Mouse (Mus musculus): ENCODE results near the gene Dkkl1. TPM values are rescaled to one million over a fixed set of nuclear protein-coding genes. Genes with fewer than 3 reads are reported as not detected.
"Not testable (repeated sequence)": the region's sequence is repeated elsewhere in the genome, so short reads cannot be mapped to it uniquely, and the experiment has no call there.

Gene Dkkl1
- polyA plus RNA-seq, 1 experiment from 2014 or later, result 15.6 TPM

DNA sequence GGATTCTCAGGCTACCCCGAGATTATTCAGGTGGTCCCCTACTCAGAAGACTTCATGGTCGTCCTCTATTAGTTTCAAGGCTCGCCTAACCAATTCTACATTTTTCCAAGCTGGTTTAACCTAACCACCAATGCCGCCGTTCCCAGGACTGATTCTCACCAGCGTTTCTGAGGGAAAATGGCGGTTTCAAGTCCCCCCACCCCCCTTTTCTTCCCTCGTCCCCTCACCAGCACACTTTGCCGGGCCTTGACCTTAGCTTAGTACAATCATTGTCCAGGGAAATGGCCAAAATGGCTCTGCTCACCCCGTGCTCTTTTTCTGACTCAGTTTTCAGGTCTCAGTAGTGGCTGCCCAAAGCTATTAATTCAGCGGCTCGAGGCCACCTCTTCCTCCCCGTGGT is 36.5 kb downstream of the Dkkl1 start:
- H3K27ac ChIP-seq (replicated peaks), result no peak overlapping the region
- ATAC-seq (ENCODE audit: low FRiP score), result no peak
- H3K9me3 ChIP-seq (replicated peaks), result no peaks in the 10 kb centered on the region
- 4% methylated on average over 13 of the region's 13 CpGs for WGBS
- H3K27me3 ChIP-seq (replicated peaks), result peaks cover 87% of the 10 kb centered on the region
- H3K9ac ChIP-seq (replicated peaks), result no peak overlapping the region
- no peak overlapping the region for H3K4me3 ChIP-seq (replicated peaks)
- no peak overlapping the region for H3K4me2 ChIP-seq
- peaks cover 14% of the 10 kb centered on the region for H3K4me1 ChIP-seq
- H3K36me3 ChIP-seq, result no peaks in the 10 kb centered on the region

DNA sequence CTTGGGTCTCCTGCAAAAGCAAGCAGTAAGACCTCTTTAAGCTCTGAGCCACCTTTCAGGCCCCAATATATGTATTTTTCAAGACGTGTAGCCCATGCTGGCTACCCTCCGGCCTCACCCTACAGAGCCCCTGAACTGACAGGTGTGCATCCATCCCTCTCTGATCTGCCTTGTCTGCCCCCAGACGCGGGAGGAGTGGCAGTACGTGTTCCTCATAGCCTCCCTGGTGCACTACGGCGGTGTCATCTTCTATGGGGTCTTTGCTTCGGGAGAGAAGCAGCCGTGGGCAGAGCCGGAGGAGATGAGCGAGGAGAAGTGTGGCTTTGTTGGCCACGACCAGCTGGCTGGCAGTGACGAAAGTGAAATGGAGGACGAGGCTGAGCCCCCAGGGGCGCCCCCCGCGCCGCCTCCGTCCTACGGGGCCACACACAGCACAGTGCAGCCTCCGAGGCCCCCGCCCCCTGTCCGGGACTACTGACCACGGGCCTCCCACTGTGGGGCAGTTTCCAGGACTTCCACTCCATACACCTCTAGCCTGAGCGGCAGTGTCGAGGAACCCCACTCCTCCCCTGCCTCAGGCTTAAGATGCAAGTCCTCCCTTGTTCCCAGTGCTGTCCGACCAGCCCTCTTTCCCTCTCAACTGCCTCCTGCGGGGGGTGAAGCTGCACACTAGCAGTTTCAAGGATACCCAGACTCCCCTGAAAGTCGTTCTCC is 37.2 kb downstream of the Dkkl1 start:
- no peak for ATAC-seq (ENCODE audit: low FRiP score)
- peaks cover 87% of the 10 kb centered on the region for H3K27me3 ChIP-seq (replicated peaks)
- H3K27ac ChIP-seq (replicated peaks), result no peak overlapping the region
- 3% methylated on average over 29 of the region's 29 CpGs for WGBS
- peak overlapping the region; percentile 14; the same call in 1 of the 2 replicates for H3K4me3 ChIP-seq (replicated peaks)
- peaks cover 14% of the 10 kb centered on the region for H3K4me1 ChIP-seq
- no peak overlapping the region for H3K9ac ChIP-seq (replicated peaks)
- H3K9me3 ChIP-seq (replicated peaks), result no peaks in the 10 kb centered on the region
- H3K36me3 ChIP-seq, result no peaks in the 10 kb centered on the region
- H3K4me2 ChIP-seq, result peak overlapping the region; percentile 39

DNA sequence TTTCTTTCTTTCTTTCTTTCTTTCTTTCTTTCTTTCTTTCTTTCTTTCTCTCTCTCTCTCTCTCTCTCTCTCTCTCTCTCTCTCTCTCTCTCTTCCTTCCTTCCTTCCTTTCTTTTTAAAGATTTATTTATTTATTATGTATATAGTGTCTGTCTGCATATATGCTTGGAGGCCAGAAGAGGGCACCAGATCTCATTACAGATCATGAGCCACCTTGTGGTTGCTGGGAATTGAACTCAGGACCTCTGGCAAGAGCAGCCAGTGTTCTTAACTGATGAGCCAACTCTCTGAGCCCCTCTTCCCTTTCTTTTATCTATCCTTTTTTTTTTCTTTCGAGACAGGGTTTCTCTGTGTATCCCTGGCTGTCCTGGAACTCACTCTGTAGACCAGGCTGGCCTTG is 38.2 kb downstream of the Dkkl1 start:
- H3K27me3 ChIP-seq (replicated peaks), result peaks cover 87% of the 10 kb centered on the region
- not testable (repeated sequence) for H3K27ac ChIP-seq (replicated peaks); H3K9ac ChIP-seq (replicated peaks); H3K9me3 ChIP-seq (replicated peaks); H3K4me3 ChIP-seq (replicated peaks); H3K4me2 ChIP-seq; H3K36me3 ChIP-seq; ATAC-seq (ENCODE audit: low FRiP score)
- WGBS, result 70% methylated on average over 1 of the region's 1 CpGs
- H3K4me1 ChIP-seq, result peaks cover 16% of the 10 kb centered on the region

DNA sequence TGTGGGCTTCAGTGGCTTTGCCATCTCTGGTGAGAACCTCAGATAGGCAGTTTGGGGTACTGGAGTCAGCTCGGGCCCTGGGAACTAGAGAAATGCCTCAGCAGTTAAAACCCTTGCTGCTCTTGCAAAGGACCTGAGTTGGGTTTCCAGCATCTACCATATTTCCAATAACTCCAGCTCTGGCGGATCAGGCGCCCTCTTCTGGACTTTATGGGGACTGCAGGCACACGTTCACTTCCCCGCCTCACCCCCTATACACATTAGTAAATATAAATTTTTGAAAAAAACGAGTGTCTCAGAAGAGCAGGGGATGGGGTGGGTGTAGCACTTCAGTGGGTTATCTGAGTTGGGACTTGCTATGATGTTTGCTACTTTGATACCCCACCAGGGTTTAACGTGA is 39.0 kb downstream of the Dkkl1 start:
- H3K4me1 ChIP-seq, result peaks cover 24% of the 10 kb centered on the region
- no peak overlapping the region for H3K27ac ChIP-seq (replicated peaks)
- no peak overlapping the region for H3K4me3 ChIP-seq (replicated peaks)
- no peak overlapping the region for H3K9ac ChIP-seq (replicated peaks)
- no peak overlapping the region for H3K4me2 ChIP-seq
- ATAC-seq (ENCODE audit: low FRiP score), result no peak
- H3K27me3 ChIP-seq (replicated peaks), result peaks cover 87% of the 10 kb centered on the region
- no peaks in the 10 kb centered on the region for H3K36me3 ChIP-seq
- H3K9me3 ChIP-seq (replicated peaks), result no peaks in the 10 kb centered on the region
- 60% methylated on average over 7 of the region's 7 CpGs for WGBS

DNA sequence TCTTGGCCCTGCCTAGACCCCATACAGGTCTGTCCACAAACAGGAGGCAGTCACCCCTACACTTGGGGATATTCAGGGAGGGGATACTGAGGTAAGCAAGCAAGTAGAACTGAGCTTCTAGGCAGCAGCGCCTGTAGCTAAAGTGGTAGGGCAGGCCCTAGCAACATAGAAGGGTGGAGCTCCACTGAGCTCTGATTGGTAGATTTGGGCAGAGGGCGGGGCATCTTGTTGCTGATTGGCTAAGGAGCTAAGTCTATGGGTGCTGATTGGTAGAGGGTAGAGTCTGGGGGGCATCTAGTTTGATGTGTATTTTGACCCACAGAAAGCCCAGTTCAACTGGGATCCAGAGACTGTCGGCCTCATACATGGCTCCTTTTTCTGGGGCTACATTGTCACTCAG is 42.5 kb downstream of the Dkkl1 start:
- H3K9ac ChIP-seq (replicated peaks), result no peak overlapping the region
- no peaks in the 10 kb centered on the region for H3K9me3 ChIP-seq (replicated peaks)
- no peak for ATAC-seq (ENCODE audit: low FRiP score)
- H3K4me3 ChIP-seq (replicated peaks), result no peak overlapping the region
- H3K4me1 ChIP-seq, result peaks cover 15% of the 10 kb centered on the region
- H3K4me2 ChIP-seq, result no peak overlapping the region
- H3K27ac ChIP-seq (replicated peaks), result no peak overlapping the region
- H3K27me3 ChIP-seq (replicated peaks), result peaks cover 87% of the 10 kb centered on the region
- no peaks in the 10 kb centered on the region for H3K36me3 ChIP-seq
- 92% methylated on average over 3 of the region's 3 CpGs for WGBS

DNA sequence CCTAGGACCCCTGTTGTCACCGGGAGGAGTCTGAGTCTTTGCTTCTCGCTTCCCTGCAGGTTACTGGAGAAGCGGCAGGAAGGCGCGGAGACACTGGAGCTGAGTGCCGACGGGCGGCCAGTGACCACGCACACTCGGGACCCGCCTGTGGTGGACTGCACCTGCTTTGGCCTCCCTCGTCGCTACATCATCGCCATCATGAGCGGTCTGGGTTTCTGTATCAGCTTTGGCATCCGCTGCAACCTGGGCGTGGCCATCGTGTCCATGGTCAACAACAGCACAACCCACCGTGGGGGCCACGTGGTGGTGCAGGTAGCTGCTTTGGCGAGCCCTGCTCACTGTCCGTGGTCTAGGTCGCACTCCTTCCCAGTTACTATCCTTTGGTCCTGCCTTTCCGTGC is 43.3 kb downstream of the Dkkl1 start:
- Histone ChIP-seq H3K4me1 (peaks cover 20% of the 10 kb centered on the region), H3K9me3 (replicated peaks) (no peaks in the 10 kb centered on the region), H3K4me3 (replicated peaks) (peak overlapping the region; percentile 17; the same call in 1 of the 2 replicates), H3K36me3 (no peaks in the 10 kb centered on the region), H3K27me3 (replicated peaks) (peaks cover 88% of the 10 kb centered on the region), H3K4me2 (peak overlapping the region; percentile 40), H3K9ac (replicated peaks) (no peak overlapping the region), H3K27ac (replicated peaks) (no peak overlapping the region)
- no peak for ATAC-seq (ENCODE audit: low FRiP score)
- WGBS, result 7% methylated on average over 24 of the region's 24 CpGs

DNA sequence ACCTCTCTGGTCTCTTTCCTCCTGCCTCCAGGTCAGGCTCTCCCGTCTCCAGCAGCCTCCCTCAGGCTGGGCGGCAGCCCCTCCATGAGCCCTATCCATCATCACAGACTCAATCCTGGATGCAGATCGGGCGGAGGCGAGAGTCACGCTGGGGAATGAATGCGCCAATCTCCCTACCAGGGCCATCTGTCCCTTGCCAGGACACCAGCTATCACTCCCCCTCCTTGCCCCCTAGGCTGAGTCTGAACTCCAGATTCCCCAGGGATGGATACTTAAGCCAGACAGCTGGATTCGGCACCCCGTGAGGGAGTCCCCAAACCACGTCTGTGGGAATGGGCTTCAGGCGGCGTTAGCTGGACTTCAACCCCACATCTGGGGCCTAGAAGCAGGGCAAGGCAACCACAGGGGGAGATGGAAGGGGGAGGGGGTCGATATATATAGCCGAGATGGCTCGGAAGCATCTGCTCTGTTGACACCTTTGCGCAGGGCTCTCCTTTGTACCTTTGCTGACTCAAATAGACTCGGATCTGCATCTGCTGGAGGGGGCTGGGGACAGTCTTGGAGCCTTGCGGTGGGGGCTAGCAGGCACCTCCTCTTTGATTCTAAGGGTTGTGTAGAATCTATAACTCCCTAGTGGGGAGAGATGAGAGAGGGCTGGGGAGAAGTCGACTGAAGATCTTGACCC is 44.0 kb downstream of the Dkkl1 start:
- peaks cover 94% of the 10 kb centered on the region for H3K27me3 ChIP-seq (replicated peaks)
- H3K9ac ChIP-seq (replicated peaks), result no peak overlapping the region
- H3K36me3 ChIP-seq, result no peaks in the 10 kb centered on the region
- no peak overlapping the region for H3K27ac ChIP-seq (replicated peaks)
- H3K4me2 ChIP-seq, result no peak overlapping the region
- H3K4me1 ChIP-seq, result peaks cover 22% of the 10 kb centered on the region
- no peaks in the 10 kb centered on the region for H3K9me3 ChIP-seq (replicated peaks)
- WGBS, result 4% methylated on average over 19 of the region's 19 CpGs
- ATAC-seq (ENCODE audit: low FRiP score), result no peak
- H3K4me3 ChIP-seq (replicated peaks), result no peak overlapping the region

DNA sequence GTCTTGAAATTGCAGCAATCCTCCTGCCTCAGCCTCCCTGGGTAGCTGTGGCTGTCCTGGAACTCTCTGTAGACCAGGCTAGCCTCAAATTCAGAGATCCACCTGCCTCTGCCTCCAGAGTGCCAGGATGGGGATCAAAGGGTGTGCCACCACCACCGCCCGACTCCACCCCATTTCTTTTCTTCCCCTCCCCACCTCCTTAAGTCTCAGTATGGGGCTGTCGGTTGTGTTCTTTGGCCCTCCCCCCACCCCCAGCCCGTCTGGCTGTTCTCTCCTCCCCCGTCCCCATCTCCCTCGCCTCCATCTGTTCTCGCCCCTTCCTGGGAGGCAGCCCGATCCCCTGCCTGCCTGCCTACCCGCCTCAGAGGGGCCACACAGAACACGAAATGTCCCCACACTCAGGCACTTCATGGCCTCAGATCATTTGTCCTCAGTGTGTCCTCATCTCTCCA is 45.0 kb downstream of the Dkkl1 start:
- H3K9me3 ChIP-seq (replicated peaks), result no peaks in the 10 kb centered on the region
- no peak overlapping the region for H3K27ac ChIP-seq (replicated peaks)
- no peak for ATAC-seq (ENCODE audit: low FRiP score)
- peaks cover 30% of the 10 kb centered on the region for H3K4me1 ChIP-seq
- no peak overlapping the region for H3K4me3 ChIP-seq (replicated peaks)
- H3K27me3 ChIP-seq (replicated peaks), result peaks cover 95% of the 10 kb centered on the region
- no peak overlapping the region for H3K4me2 ChIP-seq
- no peak overlapping the region for H3K9ac ChIP-seq (replicated peaks)
- H3K36me3 ChIP-seq, result no peaks in the 10 kb centered on the region
- 30% methylated on average over 10 of the region's 10 CpGs for WGBS

DNA sequence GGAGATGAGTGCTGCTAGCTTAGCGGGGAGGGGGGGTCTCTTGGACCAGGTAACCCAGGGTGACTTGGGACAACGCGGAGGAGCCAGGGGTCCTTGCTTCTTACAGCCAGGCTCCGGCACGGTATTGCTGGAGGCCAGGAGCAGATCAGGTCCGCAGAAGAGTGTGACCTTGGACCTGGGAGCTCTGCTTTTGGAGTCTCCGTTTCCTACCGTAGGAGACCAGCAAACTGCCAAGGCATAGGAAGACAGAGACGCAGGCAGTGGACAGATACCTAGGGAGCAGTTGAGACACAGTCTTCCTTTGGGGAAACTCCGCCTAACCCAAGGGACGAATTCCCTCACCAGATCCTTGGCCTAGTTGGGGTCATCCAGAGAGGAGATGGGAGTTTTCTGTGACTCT is 46.2 kb downstream of the Dkkl1 start:
- Histone ChIP-seq H3K27me3 (replicated peaks) (peaks cover 83% of the 10 kb centered on the region), H3K4me3 (replicated peaks) (no peak overlapping the region), H3K36me3 (0 out of 2 replicates have a peak, but pooled peaks cover 3% of the 10 kb centered on the region), H3K9me3 (replicated peaks) (no peaks in the 10 kb centered on the region), H3K9ac (replicated peaks) (no peak overlapping the region), H3K27ac (replicated peaks) (no peak overlapping the region), H3K4me1 (peaks cover 33% of the 10 kb centered on the region), H3K4me2 (no peak overlapping the region)
- ATAC-seq (ENCODE audit: low FRiP score), result no peak
- 53% methylated on average over 11 of the region's 11 CpGs for WGBS

DNA sequence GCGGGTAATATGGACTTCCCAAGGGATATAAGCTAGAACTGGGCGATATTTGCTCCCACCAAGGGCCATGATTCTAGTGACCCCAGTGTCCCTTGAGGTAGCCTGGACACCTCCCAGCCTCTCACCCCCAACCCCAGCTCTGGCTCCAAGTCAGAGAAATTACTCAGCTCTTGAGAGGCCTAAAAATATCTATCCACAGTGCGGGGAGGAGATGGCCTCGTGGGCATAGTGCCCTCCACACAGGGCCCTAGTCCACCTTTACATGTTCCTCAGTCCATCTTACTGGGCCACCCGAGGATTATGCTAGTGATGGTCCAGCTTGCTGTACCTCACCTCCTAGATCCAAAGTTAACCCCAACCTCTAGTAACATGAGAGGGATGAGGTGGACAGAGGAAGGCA is 47.1 kb downstream of the Dkkl1 start:
- no peak overlapping the region for H3K4me2 ChIP-seq
- H3K4me3 ChIP-seq (replicated peaks), result no peak overlapping the region
- peaks cover 10% of the 10 kb centered on the region; the same call in 1 of the 2 replicates for H3K36me3 ChIP-seq
- no peak overlapping the region for H3K9ac ChIP-seq (replicated peaks)
- no peak overlapping the region for H3K27ac ChIP-seq (replicated peaks)
- WGBS, result 66% methylated on average over 5 of the region's 5 CpGs
- ATAC-seq (ENCODE audit: low FRiP score), result no peak
- peaks cover 33% of the 10 kb centered on the region for H3K4me1 ChIP-seq
- no peaks in the 10 kb centered on the region for H3K9me3 ChIP-seq (replicated peaks)
- H3K27me3 ChIP-seq (replicated peaks), result peaks cover 75% of the 10 kb centered on the region

DNA sequence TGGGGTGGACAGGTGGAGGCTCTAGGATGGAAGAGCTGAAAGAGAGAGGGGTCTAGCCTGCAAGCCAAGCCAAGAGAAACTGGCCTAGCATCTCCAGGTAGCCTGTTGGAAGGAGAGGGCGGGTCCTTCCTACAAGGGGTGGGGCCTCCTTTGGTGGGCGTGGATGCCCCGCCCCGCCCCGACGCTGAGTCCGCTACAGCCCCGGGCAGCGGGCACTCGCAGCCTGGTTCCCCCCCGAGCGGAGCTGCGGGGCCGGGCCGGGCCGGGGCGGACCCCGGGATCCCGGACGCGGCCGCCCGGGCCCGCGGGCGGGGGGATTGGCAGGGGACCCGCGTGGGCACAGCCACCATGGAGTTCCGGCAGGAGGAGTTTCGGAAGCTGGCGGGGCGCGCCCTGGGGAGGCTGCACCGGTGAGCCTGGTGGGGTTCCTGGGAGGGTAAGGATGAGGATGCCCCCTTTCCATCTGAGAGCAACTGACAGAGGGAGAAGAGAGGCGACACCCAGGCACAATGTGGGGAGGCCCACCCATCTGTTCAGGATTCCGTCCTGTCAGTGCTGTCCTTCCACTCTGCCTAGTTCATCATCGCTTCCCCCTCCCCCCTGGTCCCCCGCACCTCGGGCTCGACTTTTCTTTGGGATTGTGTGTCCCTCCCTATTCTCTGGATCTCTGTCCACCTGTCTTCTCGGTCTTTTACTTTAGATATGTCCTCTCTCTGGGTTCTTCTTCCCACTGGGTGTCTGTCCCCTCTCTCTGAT is 48.0 kb downstream of the Dkkl1 start, which contains the start of gene Slc17a7:
TSS of gene Slc17a7 (plus strand) at position 215 of the 756 bp plus-strand sequence.
- Histone ChIP-seq H3K4me2 (peak within 1 kb of the TSS; percentile 84), H3K4me3 (replicated peaks) (peak within 1 kb of the TSS; percentile 35), H3K9me3 (replicated peaks) (no peaks in the 10 kb centered on the region), H3K27me3 (replicated peaks) (peaks cover 66% of the 10 kb centered on the region), H3K9ac (replicated peaks) (peak within 1 kb of the TSS; percentile 42; the same call in 1 of the 2 replicates), H3K27ac (replicated peaks) (no peak within 1 kb of the TSS), H3K36me3 (peaks cover 19% of the 10 kb centered on the region), H3K4me1 (peaks cover 32% of the 10 kb centered on the region)
- ATAC-seq (ENCODE audit: low FRiP score), result no peak
- under 1% methylated on average over 35 of the region's 41 CpGs for whole genome bisulfite sequencing
